Mouse (Mus musculus) E14TG2a.4 (cell line): ENCODE results near the gene Ppm1b.

ENCODE experiments used
- CTCF ChIP-seq: conservative IDR thresholded peaks from 2 replicates; pipeline ENCODE4 v1.5.1; 2014; ENCODE audit warnings: low read length
- POU5F1 ChIP-seq: IDR thresholded peaks from 2 replicates; pipeline ENCODE4 v1.6.1; 2014; ENCODE audit warnings: low read length, borderline replicate concordance

DNA sequence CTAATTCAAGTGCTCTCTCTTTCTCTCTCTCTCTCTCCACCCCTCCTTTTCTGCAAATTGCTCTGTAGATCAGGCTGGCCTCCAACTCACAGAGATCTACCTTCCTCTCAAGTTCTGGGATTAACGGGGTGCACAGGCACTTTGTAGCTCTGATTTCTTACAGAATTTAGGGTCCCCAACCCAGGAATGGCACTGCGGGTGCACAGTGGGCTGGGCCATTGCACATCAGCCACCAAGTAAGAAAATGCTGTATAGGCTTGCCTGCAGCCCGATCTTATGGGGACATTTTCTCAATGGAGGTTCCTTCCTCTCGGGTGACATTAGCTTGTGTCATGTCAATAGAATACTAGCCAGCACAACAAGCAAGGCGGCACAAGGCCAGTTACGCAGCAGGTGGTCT lies 102.6 kb downstream of the Ppm1b start:
- TF ChIP-seq CTCF (no peak), POU5F1 (no peak)
